Mouse (Mus musculus) bone marrow, adult 2 months (tissue): ENCODE measurements around the gene Snx10.
A peak's percentile ranks its signal among the peaks of the same experiment; 100 is the strongest.

Experiments used
- CTCF ChIP-seq: fragments of 200-500 bp; IDR thresholded peaks from 2 replicates; pipeline ENCODE4 v1.5.1; 2011; ENCODE audit warnings: low read length, control low read depth; ENCODE audit not compliant: control insufficient read depth, insufficient read depth
- POLR2A ChIP-seq: fragments of 200-500 bp; IDR thresholded peaks from 2 replicates; pipeline ENCODE4 v1.6.1; 2011; ENCODE audit warnings: low read depth, mild to moderate bottlenecking, control low read depth, low read length, borderline replicate concordance; ENCODE audit not compliant: control insufficient read depth

DNA sequence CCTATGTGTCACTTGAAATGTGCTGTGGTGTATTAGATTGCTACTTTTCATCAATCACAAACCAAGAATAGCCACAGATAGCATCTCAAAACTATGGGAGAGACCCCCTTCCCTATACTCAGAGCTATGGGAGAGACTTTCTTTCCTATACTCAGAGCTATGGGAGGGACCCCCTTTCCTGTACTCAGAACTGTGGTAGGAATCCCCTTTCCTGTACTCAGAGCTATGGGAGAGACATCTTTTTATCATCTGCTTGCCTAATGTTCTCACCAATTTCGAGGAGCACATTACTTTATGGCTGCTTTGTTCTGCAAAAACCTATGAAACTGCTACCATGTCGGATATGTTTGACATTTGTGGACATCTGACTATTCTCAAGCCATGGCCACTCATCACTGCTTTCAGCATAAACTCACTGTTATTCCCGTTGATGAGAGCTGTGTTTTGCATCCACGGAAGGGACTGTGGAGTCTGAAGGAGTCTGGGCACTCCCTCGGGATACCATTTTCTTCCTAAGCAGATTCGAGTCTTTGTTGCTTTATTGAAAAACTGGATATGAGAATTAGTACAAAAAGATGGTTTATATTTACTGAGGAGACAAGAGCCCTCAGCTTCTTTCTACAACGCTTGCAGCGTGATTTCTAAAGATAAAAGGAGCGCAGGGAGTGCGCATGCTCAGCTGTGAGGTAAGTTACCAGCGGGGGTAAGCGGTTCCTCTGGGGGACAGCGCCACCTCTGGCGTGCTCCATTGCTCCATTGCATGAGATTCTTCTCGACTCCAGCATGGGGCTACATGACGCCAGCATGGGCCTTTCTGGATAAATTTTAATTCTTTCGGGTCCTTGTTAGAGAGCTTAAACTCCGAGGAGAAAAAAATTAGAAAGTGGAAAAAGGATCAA lies 14.7 kb upstream of the Snx10 start:
- peak; percentile 88 for TF ChIP-seq CTCF
- no peak for TF ChIP-seq POLR2A
